Mouse (Mus musculus): Measurements from ENCODE around the gene Galnt4. TPM values are rescaled to one million over a fixed set of nuclear protein-coding genes. Genes with fewer than 3 reads are reported as not detected.

Galnt4 gene
- polyA plus RNA-seq (2011; ENCODE audit: insufficient read depth, insufficient read length, low replicate concordance, missing spikeins), result 2.6 and 6.3 TPM in 2 replicates

GRCm38 (mm10) chr10:99107964-99108363, at the start of gene Galnt4:
Galnt4 (plus strand) TSS chr10:99108159.
- Histone ChIP-seq H3K4me1 (ENCODE audit: control insufficient read depth, insufficient read depth, low read length) (no peaks in the 10 kb centered on the region; the same call in 1 of the 2 replicates), H3K27ac (ENCODE audit: control insufficient read depth, insufficient read depth, low read depth, low read length, poor library complexity) (peak within 1 kb of the TSS; percentile 89), H3K4me3 (replicated peaks; ENCODE audit: control insufficient read depth, low read depth, low read length) (peak within 1 kb of the TSS; percentile 78)
- WGBS, result under 1% methylated on average over 22 of the region's 22 CpGs
- TF ChIP-seq POLR2A (IDR thresholded peaks at IDR 0.05; ENCODE audit: borderline replicate concordance, control insufficient read depth, low read depth, low read length) (peak; percentile 68; the same call in 1 of the 2 replicates), CTCF (IDR thresholded peaks at IDR 0.05; ENCODE audit: control insufficient read depth, insufficient read depth, low read length) (peak; percentile 74)

- Histone ChIP-seq H3K27ac (ENCODE audit: control insufficient read depth, insufficient read depth, low read depth, low read length, poor library complexity) (no peak overlapping the region), H3K4me1 (ENCODE audit: control insufficient read depth, insufficient read depth, low read length) (no peaks in the 10 kb centered on the region)
- 82% methylated on average over 7 of the region's 7 CpGs for WGBS
Observed at GRCm38 (mm10) chr10:99060588-99060987, 47.4 kb upstream of the Galnt4 start.

GRCm38 (mm10) chr10:99061418-99061817, 46.5 kb upstream of the Galnt4 start:
- WGBS, result 82% methylated on average over 10 of the region's 10 CpGs
- no peak overlapping the region for H3K4me3 ChIP-seq (replicated peaks; ENCODE audit: control insufficient read depth, low read depth, low read length)
- H3K4me1 ChIP-seq (ENCODE audit: control insufficient read depth, insufficient read depth, low read length), result no peaks in the 10 kb centered on the region
- H3K27ac ChIP-seq (ENCODE audit: control insufficient read depth, insufficient read depth, low read depth, low read length, poor library complexity), result no peak overlapping the region
- TF ChIP-seq POLR2A (IDR thresholded peaks at IDR 0.05; ENCODE audit: borderline replicate concordance, control insufficient read depth, low read depth, low read length), result no peak
- no peak for TF ChIP-seq CTCF (IDR thresholded peaks at IDR 0.05; ENCODE audit: control insufficient read depth, insufficient read depth, low read length)

More at GRCm38 (mm10) chr10:99060588-99060987, 47.4 kb upstream of the Galnt4 start:
- no peak overlapping the region for H3K4me3 ChIP-seq (replicated peaks; ENCODE audit: control insufficient read depth, low read depth, low read length)
- TF ChIP-seq POLR2A (IDR thresholded peaks at IDR 0.05; ENCODE audit: borderline replicate concordance, control insufficient read depth, low read depth, low read length), result no peak
- TF ChIP-seq CTCF (IDR thresholded peaks at IDR 0.05; ENCODE audit: control insufficient read depth, insufficient read depth, low read length), result no peak

- TF ChIP-seq CTCF (IDR thresholded peaks at IDR 0.05; ENCODE audit: control insufficient read depth, insufficient read depth, low read length) (no peak), POLR2A (IDR thresholded peaks at IDR 0.05; ENCODE audit: borderline replicate concordance, control insufficient read depth, low read depth, low read length) (no peak)
- Histone ChIP-seq H3K4me1 (ENCODE audit: control insufficient read depth, insufficient read depth, low read length) (no peaks in the 10 kb centered on the region), H3K4me3 (replicated peaks; ENCODE audit: control insufficient read depth, low read depth, low read length) (no peak overlapping the region), H3K27ac (ENCODE audit: control insufficient read depth, insufficient read depth, low read depth, low read length, poor library complexity) (no peak overlapping the region)
- 70% methylated on average over 5 of the region's 5 CpGs for WGBS
Observed at GRCm38 (mm10) chr10:99062546-99062945, 45.4 kb upstream of the Galnt4 start.

- TF ChIP-seq POLR2A (IDR thresholded peaks at IDR 0.05; ENCODE audit: borderline replicate concordance, control insufficient read depth, low read depth, low read length), result no peak
- no peak for TF ChIP-seq CTCF (IDR thresholded peaks at IDR 0.05; ENCODE audit: control insufficient read depth, insufficient read depth, low read length)
- no peak overlapping the region for H3K27ac ChIP-seq (ENCODE audit: control insufficient read depth, insufficient read depth, low read depth, low read length, poor library complexity)
- WGBS, result 88% methylated on average over 18 of the region's 18 CpGs
Observed at GRCm38 (mm10) chr10:99076113-99076895, 31.7 kb upstream of the Galnt4 start.

GRCm38 (mm10) chr10:99078621-99079020, 29.3 kb upstream of the Galnt4 start:
- Histone ChIP-seq H3K27ac (ENCODE audit: control insufficient read depth, insufficient read depth, low read depth, low read length, poor library complexity) (no peak overlapping the region), H3K4me1 (ENCODE audit: control insufficient read depth, insufficient read depth, low read length) (no peaks in the 10 kb centered on the region), H3K4me3 (replicated peaks; ENCODE audit: control insufficient read depth, low read depth, low read length) (no peak overlapping the region)
- WGBS, result 42% methylated on average over 2 of the region's 2 CpGs
- no peak for TF ChIP-seq CTCF (IDR thresholded peaks at IDR 0.05; ENCODE audit: control insufficient read depth, insufficient read depth, low read length)
- TF ChIP-seq POLR2A (IDR thresholded peaks at IDR 0.05; ENCODE audit: borderline replicate concordance, control insufficient read depth, low read depth, low read length), result no peak

More at GRCm38 (mm10) chr10:99076113-99076895, 31.7 kb upstream of the Galnt4 start:
- Histone ChIP-seq H3K4me3 (replicated peaks; ENCODE audit: control insufficient read depth, low read depth, low read length) (no peak overlapping the region), H3K4me1 (ENCODE audit: control insufficient read depth, insufficient read depth, low read length) (no peaks in the 10 kb centered on the region)

GRCm38 (mm10) chr10:99081569-99081990, 26.4 kb upstream of the Galnt4 start:
- WGBS, result 26% methylated on average over 10 of the region's 10 CpGs
- H3K27ac ChIP-seq (ENCODE audit: control insufficient read depth, insufficient read depth, low read depth, low read length, poor library complexity), result no peak overlapping the region
- no peaks in the 10 kb centered on the region; the same call in 1 of the 2 replicates for H3K4me1 ChIP-seq (ENCODE audit: control insufficient read depth, insufficient read depth, low read length)
- TF ChIP-seq CTCF (IDR thresholded peaks at IDR 0.05; ENCODE audit: control insufficient read depth, insufficient read depth, low read length) (no peak), POLR2A (IDR thresholded peaks at IDR 0.05; ENCODE audit: borderline replicate concordance, control insufficient read depth, low read depth, low read length) (no peak)
- H3K4me3 ChIP-seq (replicated peaks; ENCODE audit: control insufficient read depth, low read depth, low read length), result no peak overlapping the region

- WGBS, result 81% methylated on average over 14 of the region's 14 CpGs
- TF ChIP-seq CTCF (IDR thresholded peaks at IDR 0.05; ENCODE audit: control insufficient read depth, insufficient read depth, low read length), result no peak
- TF ChIP-seq POLR2A (IDR thresholded peaks at IDR 0.05; ENCODE audit: borderline replicate concordance, control insufficient read depth, low read depth, low read length), result no peak
Observed at GRCm38 (mm10) chr10:99083431-99084003, 24.4 kb upstream of the Galnt4 start.

More at GRCm38 (mm10) chr10:99083431-99084003, 24.4 kb upstream of the Galnt4 start:
- Histone ChIP-seq H3K4me3 (replicated peaks; ENCODE audit: control insufficient read depth, low read depth, low read length) (no peak overlapping the region), H3K27ac (ENCODE audit: control insufficient read depth, insufficient read depth, low read depth, low read length, poor library complexity) (no peak overlapping the region), H3K4me1 (ENCODE audit: control insufficient read depth, insufficient read depth, low read length) (no peaks in the 10 kb centered on the region; the same call in 1 of the 2 replicates)

Data from bone marrow, adult 2 months (tissue).